In genomic region chr11:30615977-30616376, GRCm38 (mm10) we compare ENCODE assay signal across 13 mouse cellular contexts.
"Had no signal": no experiment of that assay in that cellular context is flagged by ENCODE, and none has a peak within 500 bp of the region (broad histone marks: within the 10 kb centered on the region; RNA-seq: fewer than 3 reads in every experiment).

No protein-coding gene starts in this region.

- H3K4me3 ChIP-seq: left cerebral cortex, adult 2 months; limb, embryonic 10.5 days; lung, embryonic 15.5 days; megakaryocyte, embryonic 14.5 days; midbrain, embryonic 12.5 days had no signal

- H3K36me3 ChIP-seq: limb, embryonic 10.5 days; lung, embryonic 15.5 days; midbrain, embryonic 12.5 days had no signal

- H3K27ac ChIP-seq: left cerebral cortex, adult 2 months; limb, embryonic 10.5 days; lung, embryonic 15.5 days; macrophage; midbrain, embryonic 12.5 days had no signal

- H3K27me3 ChIP-seq: lung, embryonic 15.5 days; megakaryocyte, embryonic 14.5 days; midbrain, embryonic 12.5 days had no signal

- DNase-seq: kidney, adult 8-10 months; kidney, postnatal 25 days; lung, postnatal 14 days; right cerebral cortex, postnatal 4 days; spleen, adult 18-20 months; thymus, adult 18-20 months; thymus, postnatal 14 days had no signal

- H3K4me2 ChIP-seq: lung, embryonic 15.5 days; midbrain, embryonic 12.5 days had no signal

- H3K4me1 ChIP-seq: lung, embryonic 15.5 days had no signal

- H3K9me3 ChIP-seq: limb, embryonic 10.5 days; lung, embryonic 15.5 days; megakaryocyte, embryonic 14.5 days; midbrain, embryonic 12.5 days had no signal

- H3K9ac ChIP-seq: lung, embryonic 15.5 days; midbrain, embryonic 12.5 days had no signal
